Mouse (Mus musculus) hindbrain, postnatal 0 days (tissue): ENCODE results near the gene Aldh1l1. TPM values are rescaled to one million over a fixed set of nuclear protein-coding genes. Genes with fewer than 3 reads are reported as not detected.

Experiments
- ATAC-seq: fragments of 200-750 bp; cut with Nextera tagmentation; 2 replicates; pipeline ENCODE4 v1.8.0; 2017; ENCODE audit warnings: mild to moderate bottlenecking, moderate TSS enrichment, moderate library complexity
- DNase-seq: peaks from one replicate; pipeline ENCODE4 v3.0.0-alpha.2; 2015; ENCODE audit warnings: low spot score
- H3K27ac ChIP-seq: fragments of 300-500 bp; sonication (generic); 2 replicates; pipeline ENCODE4 v1.5.1; 2014; ENCODE audit warnings: mild to moderate bottlenecking
- H3K27me3 ChIP-seq: fragments of 300-500 bp; sonication (generic); 2 replicates; pipeline ENCODE4 v1.6.1; 2014; ENCODE audit warnings: low read length, mixed read lengths; ENCODE audit not compliant: insufficient read depth
- H3K36me3 ChIP-seq: fragments of 300-500 bp; sonication (generic); 2 replicates; pipeline ENCODE4 v1.6.1; 2014; ENCODE audit warnings: low read length, mixed read lengths; ENCODE audit not compliant: insufficient read depth
- H3K4me1 ChIP-seq: fragments of 300-500 bp; sonication (generic); 2 replicates; pipeline ENCODE4 v1.6.1; 2014; ENCODE audit warnings: antibody characterized with exemption, low read length, mixed read lengths; ENCODE audit not compliant: insufficient read depth
- H3K4me2 ChIP-seq: fragments of 300-500 bp; sonication (generic); 2 replicates; pipeline ENCODE4 v1.6.1; 2014; ENCODE audit warnings: low read depth, mild to moderate bottlenecking, low read length, moderate library complexity, mixed read lengths
- H3K4me3 ChIP-seq: fragments of 300-500 bp; sonication (generic); 2 replicates; pipeline ENCODE4 v1.5.1; 2014; ENCODE audit warnings: low read length
- H3K9ac ChIP-seq: fragments of 300-500 bp; sonication (generic); replicated peaks from 2 replicates; pipeline ENCODE4 v1.6.1; 2014; ENCODE audit warnings: mild to moderate bottlenecking, low read length, moderate library complexity, mixed read lengths
- H3K9me3 ChIP-seq: fragments of 300-500 bp; sonication (generic); 2 replicates; pipeline ENCODE4 v1.6.1; 2016; ENCODE audit warnings: low read length, mixed read lengths
- CTCF ChIP-seq: IDR thresholded peaks from 2 replicates; pipeline ENCODE4 v1.5.1; 2016; ENCODE audit warnings: antibody characterized with exemption, control low read depth, low read depth
- WGBS: fragments of 180-500 bp; shearing (Covaris S2); extraction: QIAGEN DNeasy Blood & Tissue Kit; methylation state at CpG from one replicate; pipeline ENCODE4 v1.1.7; 2014; 5-methylcytosine and 5-hydroxymethylcytosine counted together
- polyA plus RNA-seq: library from polyadenylated mRNA; unstranded; fragments of >200 nt; fragmentation: Nextera tagmentation; extraction: Ambion mirVana; gene quantifications from 2 replicates; pipeline ENCODE4 v1.2.1, GENCODE M21; 2015
- total RNA-seq: library from RNA; depleted of rRNA; stranded (reverse); fragments of >200 nt; gene quantifications from 2 replicates; pipeline ENCODE4 v1.2.3, GENCODE M21; 2014

Aldh1l1 gene
- total and polyA plus RNA-seq, 2 experiments from 2014 or later = 131 to 168 TPM

- Histone ChIP-seq H3K9me3 (no peaks in the 10 kb centered on the region), H3K9ac (no peak overlapping the region), H3K36me3 (no peaks in the 10 kb centered on the region), H3K4me3 (no peak overlapping the region), H3K4me1 (no peaks in the 10 kb centered on the region), H3K27ac (no peak overlapping the region), H3K4me2 (no peak overlapping the region), H3K27me3 (no peaks in the 10 kb centered on the region)
- no peak for ATAC-seq
- 89% methylated on average over 5 of the region's 5 CpGs for WGBS
- DNase-seq = no peak
- no peak for TF ChIP-seq CTCF
Measured at GRCm38 (mm10) chr6:90453751-90454150, 32.5 kb upstream of the Aldh1l1 start.

GRCm38 (mm10) chr6:90457421-90457820, 28.8 kb upstream of the Aldh1l1 start:
- H3K4me2 ChIP-seq = no peak overlapping the region
- no peak overlapping the region for H3K27ac ChIP-seq
- H3K9ac ChIP-seq = no peak overlapping the region
- no peaks in the 10 kb centered on the region for H3K4me1 ChIP-seq
- no peak overlapping the region for H3K4me3 ChIP-seq
- H3K9me3 ChIP-seq = no peaks in the 10 kb centered on the region
- WGBS = 70% methylated on average over 2 of the region's 2 CpGs
- no peak for DNase-seq
- no peaks in the 10 kb centered on the region for H3K36me3 ChIP-seq
- H3K27me3 ChIP-seq = no peaks in the 10 kb centered on the region
- ATAC-seq = no peak
- no peak for TF ChIP-seq CTCF

- no peaks in the 10 kb centered on the region for H3K36me3 ChIP-seq
- H3K27me3 ChIP-seq = no peaks in the 10 kb centered on the region; the same call in 1 of the 2 replicates
- H3K4me2 ChIP-seq = peak overlapping the region; percentile 99; the same call in 1 of the 2 replicates
- peaks cover 8% of the 10 kb centered on the region for H3K4me1 ChIP-seq
- no peak for DNase-seq
- no peak overlapping the region for H3K4me3 ChIP-seq
- no peaks in the 10 kb centered on the region for H3K9me3 ChIP-seq
- no peak for TF ChIP-seq CTCF
- H3K27ac ChIP-seq = no peak overlapping the region
- WGBS = 63% methylated on average over 2 of the region's 2 CpGs
- H3K9ac ChIP-seq = no peak overlapping the region
- ATAC-seq = no peak
Measured at GRCm38 (mm10) chr6:90461181-90461580, 25.0 kb upstream of the Aldh1l1 start.

GRCm38 (mm10) chr6:90461771-90462170, 24.5 kb upstream of the Aldh1l1 start:
- ATAC-seq = no peak
- WGBS = 17% methylated on average over 12 of the region's 12 CpGs
- peak overlapping the region; percentile 76; the same call in 1 of the 2 replicates for H3K9ac ChIP-seq
- H3K4me2 ChIP-seq = peak overlapping the region; percentile 99
- H3K9me3 ChIP-seq = no peaks in the 10 kb centered on the region
- no peaks in the 10 kb centered on the region; the same call in 1 of the 2 replicates for H3K27me3 ChIP-seq
- H3K27ac ChIP-seq = peak overlapping the region; percentile 89
- H3K36me3 ChIP-seq = peaks cover 3% of the 10 kb centered on the region; the same call in 1 of the 2 replicates
- peaks cover 8% of the 10 kb centered on the region for H3K4me1 ChIP-seq
- TF ChIP-seq CTCF = no peak
- DNase-seq = no peak
- H3K4me3 ChIP-seq = peak overlapping the region; percentile 78

GRCm38 (mm10) chr6:90462181-90462706, 24.0 kb upstream of the Aldh1l1 start, which contains the start of gene Klf15:
Gene Klf15 (plus strand): TSS chr6:90462576.
- Histone ChIP-seq H3K36me3 (peaks cover 7% of the 10 kb centered on the region; the same call in 1 of the 2 replicates), H3K27ac (peak within 1 kb of the TSS; percentile 89), H3K9me3 (no peaks in the 10 kb centered on the region), H3K4me3 (peak within 1 kb of the TSS; percentile 78), H3K4me2 (peak within 1 kb of the TSS; percentile 99), H3K27me3 (no peaks in the 10 kb centered on the region; the same call in 1 of the 2 replicates), H3K9ac (peak within 1 kb of the TSS; percentile 76), H3K4me1 (peaks cover 8% of the 10 kb centered on the region)
- TF ChIP-seq CTCF = no peak
- DNase-seq (peak; percentile 92), ATAC-seq (peak; percentile 76)
- WGBS = under 1% methylated on average over 43 of the region's 70 CpGs

GRCm38 (mm10) chr6:90462841-90463227, 23.4 kb upstream of the Aldh1l1 start:
- no peaks in the 10 kb centered on the region for H3K9me3 ChIP-seq
- DNase-seq (peak; percentile 42), ATAC-seq (peak; percentile 50)
- peaks cover 8% of the 10 kb centered on the region for H3K4me1 ChIP-seq
- peak overlapping the region; percentile 78 for H3K4me3 ChIP-seq
- peak overlapping the region; percentile 89 for H3K27ac ChIP-seq
- under 1% methylated on average over 37 of the region's 38 CpGs for WGBS
- H3K9ac ChIP-seq = peak overlapping the region; percentile 76
- no peak; the same call in 1 of the 2 replicates for TF ChIP-seq CTCF
- peak overlapping the region; percentile 99 for H3K4me2 ChIP-seq
- H3K36me3 ChIP-seq = peaks cover 9% of the 10 kb centered on the region; the same call in 1 of the 2 replicates
- H3K27me3 ChIP-seq = no peaks in the 10 kb centered on the region; the same call in 1 of the 2 replicates
